Mouse (Mus musculus): Measurements from ENCODE around the gene Rad23a. TPM values are rescaled to one million over a fixed set of nuclear protein-coding genes. Genes with fewer than 3 reads are reported as not detected.

Rad23a gene
- polyA plus RNA-seq, 1 experiment from 2014 or later: 107 TPM

- no peak for ATAC-seq (replicated peaks; ENCODE audit: insufficient number of reproducible peaks, insufficient read depth, low FRiP score, low read depth)
Measured at GRCm38 (mm10) chr8:84825636-84826035, 14.8 kb downstream of the Rad23a start.

DNA sequence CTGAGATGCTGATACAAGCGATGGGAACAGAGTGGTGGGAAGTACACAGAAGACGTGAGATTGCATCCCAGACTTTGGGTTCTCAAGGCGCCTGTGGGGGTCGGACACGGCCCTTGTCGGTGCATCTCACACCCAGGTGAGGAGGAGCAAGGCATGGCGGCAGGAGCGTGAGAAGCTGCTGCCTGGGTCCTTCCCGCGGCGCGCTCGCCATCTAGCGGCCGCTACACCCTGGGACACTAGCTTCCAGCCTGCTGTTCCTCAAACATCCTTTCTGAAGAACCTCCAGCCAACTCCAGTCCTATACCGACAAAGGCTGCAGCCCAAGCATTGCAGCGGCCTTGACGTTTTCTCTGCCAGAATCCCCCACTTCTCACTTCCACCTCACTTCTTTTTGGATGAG, 16.8 kb downstream of the Rad23a start:
- Histone ChIP-seq H3K36me3 (no peaks in the 10 kb centered on the region), H3K9ac (no peak overlapping the region), H3K27me3 (no peaks in the 10 kb centered on the region), H3K4me2 (peak overlapping the region; percentile 46), H3K9me3 (replicated peaks) (no peaks in the 10 kb centered on the region), H3K4me1 (replicated peaks) (peaks cover 13% of the 10 kb centered on the region), H3K4me3 (no peak overlapping the region), H3K27ac (no peak overlapping the region)
- peak; percentile 45; the same call in 1 of the 2 replicates for ATAC-seq (replicated peaks; ENCODE audit: insufficient number of reproducible peaks, insufficient read depth, low FRiP score, low read depth)
- WGBS: under 1% methylated on average over 18 of the region's 18 CpGs

More at GRCm38 (mm10) chr8:84825636-84826035, 14.8 kb downstream of the Rad23a start:
- Histone ChIP-seq H3K9ac (no peak overlapping the region), H3K4me3 (no peak overlapping the region), H3K4me2 (no peak overlapping the region), H3K27me3 (no peaks in the 10 kb centered on the region), H3K4me1 (replicated peaks) (peaks cover 13% of the 10 kb centered on the region), H3K36me3 (no peaks in the 10 kb centered on the region), H3K27ac (no peak overlapping the region), H3K9me3 (replicated peaks) (no peaks in the 10 kb centered on the region)
- 53% methylated on average over 4 of the region's 4 CpGs for WGBS

- H3K4me2 ChIP-seq: peak within 1 kb of the TSS; percentile 46
- no peaks in the 10 kb centered on the region for H3K36me3 ChIP-seq
- H3K9ac ChIP-seq: no peak within 1 kb of the TSS
- H3K4me1 ChIP-seq (replicated peaks): peaks cover 13% of the 10 kb centered on the region
- no peak; the same call in 1 of the 2 replicates for ATAC-seq (replicated peaks; ENCODE audit: insufficient number of reproducible peaks, insufficient read depth, low FRiP score, low read depth)
- no peak within 1 kb of the TSS for H3K4me3 ChIP-seq
- H3K27ac ChIP-seq: no peak within 1 kb of the TSS
- no peaks in the 10 kb centered on the region for H3K9me3 ChIP-seq (replicated peaks)
- WGBS: 43% methylated on average over 3 of the region's 3 CpGs
- no peaks in the 10 kb centered on the region for H3K27me3 ChIP-seq
Measured at GRCm38 (mm10) chr8:84822723-84823122, 17.7 kb downstream of the Rad23a start, which contains the start of gene Dand5. Dand5 (minus strand) TSS chr8:84822823.

DNA sequence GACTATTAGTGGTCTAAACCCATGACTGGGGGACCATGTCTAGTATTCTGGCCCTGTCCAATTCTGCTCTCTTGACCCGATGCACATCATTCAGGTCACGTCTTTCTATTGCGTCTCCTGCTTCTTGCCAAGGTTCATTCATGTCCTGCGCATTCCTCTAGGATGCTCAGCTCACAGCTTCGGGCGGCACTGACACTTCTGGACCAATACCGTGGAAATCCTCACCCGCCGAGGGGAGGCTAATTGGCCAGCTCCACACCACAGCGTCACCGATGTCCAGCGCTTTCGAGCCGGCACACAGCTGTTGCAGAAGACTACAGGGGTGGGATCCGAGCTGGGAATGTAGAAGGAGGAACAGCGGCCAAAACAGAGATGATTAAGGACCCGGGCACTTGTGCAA, 24.3 kb downstream of the Rad23a start:
- ATAC-seq (replicated peaks; ENCODE audit: insufficient number of reproducible peaks, insufficient read depth, low FRiP score, low read depth): no peak
- Histone ChIP-seq H3K4me3 (no peak overlapping the region), H3K4me2 (no peak overlapping the region), H3K36me3 (no peaks in the 10 kb centered on the region), H3K27ac (no peak overlapping the region), H3K9ac (no peak overlapping the region), H3K27me3 (peaks cover 15% of the 10 kb centered on the region; the same call in 1 of the 2 replicates), H3K9me3 (replicated peaks) (no peaks in the 10 kb centered on the region), H3K4me1 (replicated peaks) (peaks cover 18% of the 10 kb centered on the region)
- 75% methylated on average over 17 of the region's 17 CpGs for WGBS

- Histone ChIP-seq H3K27me3 (peaks cover 17% of the 10 kb centered on the region; the same call in 1 of the 2 replicates), H3K9me3 (replicated peaks) (no peaks in the 10 kb centered on the region), H3K36me3 (no peaks in the 10 kb centered on the region), H3K9ac (no peak overlapping the region), H3K4me2 (peak overlapping the region; percentile 3), H3K4me1 (replicated peaks) (peaks cover 23% of the 10 kb centered on the region), H3K4me3 (no peak overlapping the region), H3K27ac (no peak overlapping the region)
- 13% methylated on average over 9 of the region's 9 CpGs for WGBS
- ATAC-seq (replicated peaks; ENCODE audit: insufficient number of reproducible peaks, insufficient read depth, low FRiP score, low read depth): peak; percentile 65
Measured at GRCm38 (mm10) chr8:84815547-84815946, 24.9 kb downstream of the Rad23a start.

DNA sequence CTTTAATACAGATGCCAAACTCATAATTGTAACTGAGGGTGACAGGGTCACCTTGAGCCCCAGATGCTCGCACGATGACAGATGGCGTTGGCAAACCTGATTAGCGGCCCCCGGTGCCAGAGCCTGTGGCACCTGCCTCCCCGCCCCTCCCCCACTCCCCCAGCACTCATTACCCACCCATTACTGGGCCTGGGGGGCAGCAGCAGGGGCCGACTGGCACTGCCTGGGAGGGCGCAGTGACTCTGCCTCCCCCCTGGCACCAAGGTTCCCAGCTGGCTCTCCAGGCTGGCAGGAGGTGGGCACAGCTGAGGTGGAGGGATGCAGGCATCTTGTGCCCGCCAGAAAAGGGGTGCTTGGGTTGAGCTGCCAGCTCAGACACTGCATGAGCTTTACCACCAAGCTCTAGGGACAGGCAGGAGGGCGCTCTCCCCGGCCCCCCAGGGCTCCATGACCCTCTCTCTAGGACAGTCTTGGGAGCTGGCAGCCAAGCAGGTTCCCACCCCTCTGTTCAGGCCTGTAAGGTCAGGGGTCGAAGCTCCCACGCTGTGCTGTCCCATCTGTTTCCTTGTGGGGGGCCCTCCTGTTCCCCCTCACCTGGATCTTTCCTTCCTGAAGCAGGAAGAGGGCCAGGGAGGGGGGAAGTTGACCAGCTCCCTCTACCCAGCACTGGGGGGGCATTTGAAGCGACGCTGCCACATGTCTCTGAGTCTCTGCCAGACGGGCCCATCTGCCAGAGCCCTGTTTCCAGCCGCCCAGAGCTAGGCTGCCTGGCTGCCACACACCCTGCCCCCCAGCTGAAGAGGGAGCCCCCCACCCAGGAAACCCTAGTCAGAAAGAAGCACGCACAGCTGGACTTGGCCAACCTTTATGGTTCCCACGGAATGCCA, 25.7 kb downstream of the Rad23a start:
- Histone ChIP-seq H3K27me3 (peaks cover 17% of the 10 kb centered on the region; the same call in 1 of the 2 replicates), H3K4me3 (no peak overlapping the region), H3K36me3 (no peaks in the 10 kb centered on the region), H3K4me1 (replicated peaks) (peaks cover 23% of the 10 kb centered on the region), H3K27ac (no peak overlapping the region), H3K4me2 (peak overlapping the region; percentile 3), H3K9ac (peak overlapping the region; percentile 1; the same call in 1 of the 2 replicates), H3K9me3 (replicated peaks) (no peaks in the 10 kb centered on the region)
- 36% methylated on average over 19 of the region's 19 CpGs for WGBS
- no peak for ATAC-seq (replicated peaks; ENCODE audit: insufficient number of reproducible peaks, insufficient read depth, low FRiP score, low read depth)

DNA sequence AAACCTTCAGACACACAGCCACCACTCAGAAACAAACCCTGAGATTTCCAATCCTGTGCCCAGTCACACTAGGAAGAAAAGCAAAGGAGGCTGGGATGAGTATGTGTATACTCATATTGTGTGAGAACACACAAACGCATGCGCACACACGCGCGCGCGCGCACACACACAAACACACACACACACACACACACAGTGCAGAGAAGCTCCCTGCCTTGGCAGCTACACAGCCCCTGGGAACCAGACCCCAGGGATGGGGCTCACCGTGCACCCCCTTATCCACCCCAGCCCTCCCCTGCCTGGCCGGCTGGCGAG, 26.3 kb downstream of the Rad23a start:
- Histone ChIP-seq H3K9ac (0 out of 2 replicates have a peak overlapping the region, but pooled peaks have one; percentile 1), H3K9me3 (replicated peaks) (no peaks in the 10 kb centered on the region), H3K4me1 (replicated peaks) (peaks cover 25% of the 10 kb centered on the region), H3K27ac (no peak overlapping the region), H3K4me3 (no peak overlapping the region), H3K4me2 (no peak overlapping the region), H3K36me3 (no peaks in the 10 kb centered on the region), H3K27me3 (peaks cover 17% of the 10 kb centered on the region; the same call in 1 of the 2 replicates)
- no peak for ATAC-seq (replicated peaks; ENCODE audit: insufficient number of reproducible peaks, insufficient read depth, low FRiP score, low read depth)
- WGBS: 84% methylated on average over 11 of the region's 11 CpGs

DNA sequence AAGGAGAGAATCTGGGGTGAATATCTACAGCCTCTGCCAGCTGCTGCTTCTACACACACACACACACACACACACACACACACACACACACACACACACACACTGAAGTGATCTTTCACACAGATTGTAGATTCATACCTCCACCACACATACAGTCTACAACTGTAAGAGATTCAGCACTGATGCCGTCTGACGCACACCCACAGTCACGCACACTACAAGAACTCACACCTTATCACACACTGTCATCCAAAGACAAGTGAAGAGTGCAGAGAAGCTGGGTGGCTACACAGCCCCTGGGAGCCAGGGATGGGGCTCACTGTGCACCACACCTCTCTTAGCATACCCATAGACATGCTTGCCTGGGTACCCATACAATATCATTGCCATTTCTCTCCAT, 26.6 kb downstream of the Rad23a start:
- Histone ChIP-seq H3K27ac (no peak overlapping the region), H3K4me3 (no peak overlapping the region), H3K27me3 (peaks cover 17% of the 10 kb centered on the region; the same call in 1 of the 2 replicates), H3K36me3 (no peaks in the 10 kb centered on the region), H3K4me2 (no peak overlapping the region), H3K4me1 (replicated peaks) (peaks cover 25% of the 10 kb centered on the region), H3K9ac (no peak overlapping the region), H3K9me3 (replicated peaks) (no peaks in the 10 kb centered on the region)
- 61% methylated on average over 3 of the region's 3 CpGs for WGBS
- ATAC-seq (replicated peaks; ENCODE audit: insufficient number of reproducible peaks, insufficient read depth, low FRiP score, low read depth): no peak

- Histone ChIP-seq H3K9me3 (replicated peaks) (no peaks in the 10 kb centered on the region), H3K27me3 (peaks cover 17% of the 10 kb centered on the region; the same call in 1 of the 2 replicates), H3K4me3 (no peak overlapping the region), H3K36me3 (no peaks in the 10 kb centered on the region), H3K9ac (no peak overlapping the region), H3K4me2 (no peak overlapping the region), H3K4me1 (replicated peaks) (peaks cover 25% of the 10 kb centered on the region), H3K27ac (no peak overlapping the region)
- WGBS: 0% methylated on average over 5 of the region's 5 CpGs
- no peak; the same call in 1 of the 2 replicates for ATAC-seq (replicated peaks; ENCODE audit: insufficient number of reproducible peaks, insufficient read depth, low FRiP score, low read depth)
Measured at GRCm38 (mm10) chr8:84813059-84813458, 27.4 kb downstream of the Rad23a start.

- H3K4me1 ChIP-seq (replicated peaks): peaks cover 25% of the 10 kb centered on the region
- H3K36me3 ChIP-seq: no peaks in the 10 kb centered on the region
- no peak overlapping the region for H3K27ac ChIP-seq
- peaks cover 17% of the 10 kb centered on the region; the same call in 1 of the 2 replicates for H3K27me3 ChIP-seq
- H3K9ac ChIP-seq: peak overlapping the region; percentile 29; the same call in 1 of the 2 replicates
- no peaks in the 10 kb centered on the region for H3K9me3 ChIP-seq (replicated peaks)
- ATAC-seq (replicated peaks; ENCODE audit: insufficient number of reproducible peaks, insufficient read depth, low FRiP score, low read depth): no peak
- peak overlapping the region; percentile 47 for H3K4me3 ChIP-seq
- 30% methylated on average over 10 of the region's 10 CpGs for WGBS
- peak overlapping the region; percentile 77 for H3K4me2 ChIP-seq
Measured at GRCm38 (mm10) chr8:84811303-84811702, 29.2 kb downstream of the Rad23a start.

DNA sequence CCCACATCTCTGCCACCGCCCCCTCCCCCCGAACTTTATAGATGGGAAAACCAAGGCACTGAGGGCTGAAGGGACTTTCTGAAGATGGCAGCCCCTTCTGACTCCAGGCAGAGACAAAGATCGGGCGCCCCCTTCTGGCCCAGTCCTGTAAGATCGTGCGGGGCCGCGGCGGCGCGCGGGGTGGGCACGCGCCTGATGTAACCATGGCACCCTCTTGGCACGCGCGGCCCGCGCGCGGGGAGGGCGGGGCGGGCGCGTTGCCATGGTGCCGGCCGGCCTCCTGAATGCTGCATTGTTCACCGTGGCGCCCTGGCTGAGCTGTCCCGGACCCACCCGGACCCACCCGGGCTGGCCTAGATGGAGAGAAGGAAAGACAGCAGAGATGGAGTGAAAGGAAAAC, 29.6 kb downstream of the Rad23a start:
- no peaks in the 10 kb centered on the region for H3K36me3 ChIP-seq
- H3K4me2 ChIP-seq: peak overlapping the region; percentile 77
- H3K27me3 ChIP-seq: peaks cover 17% of the 10 kb centered on the region; the same call in 1 of the 2 replicates
- H3K4me1 ChIP-seq (replicated peaks): peaks cover 25% of the 10 kb centered on the region
- peak overlapping the region; percentile 47 for H3K4me3 ChIP-seq
- H3K9me3 ChIP-seq (replicated peaks): no peaks in the 10 kb centered on the region
- peak overlapping the region; percentile 29; the same call in 1 of the 2 replicates for H3K9ac ChIP-seq
- peak; percentile 81 for ATAC-seq (replicated peaks; ENCODE audit: insufficient number of reproducible peaks, insufficient read depth, low FRiP score, low read depth)
- no peak overlapping the region for H3K27ac ChIP-seq
- WGBS: under 1% methylated on average over 32 of the region's 32 CpGs

Data from heart, embryonic 15.5 days (tissue).